Mouse (Mus musculus) kidney, embryonic 15.5 days (tissue): Measurements from ENCODE around the gene Adam30. TPM values are rescaled to one million over a fixed set of nuclear protein-coding genes. Genes with fewer than 3 reads are reported as not detected.
A peak's percentile ranks its signal among the peaks of the same experiment; 100 is the strongest.

ENCODE experiments used
- ATAC-seq: fragments of 200-750 bp; cut with Nextera tagmentation; replicated peaks from 2 replicates; pipeline ENCODE4 v1.8.0; 2017; ENCODE audit warnings: moderate TSS enrichment; ENCODE audit not compliant: low FRiP score
- H3K27ac ChIP-seq: fragments of 300-500 bp; sonication (generic); 2 replicates; pipeline ENCODE4 v1.5.1; 2015; ENCODE audit warnings: mild to moderate bottlenecking, inconsistent platforms
- H3K27me3 ChIP-seq: fragments of 300-500 bp; sonication (generic); 2 replicates; pipeline ENCODE4 v1.6.1; 2015; ENCODE audit warnings: inconsistent platforms
- H3K36me3 ChIP-seq: fragments of 300-500 bp; sonication (generic); 2 replicates; pipeline ENCODE4 v1.6.1; 2015; ENCODE audit warnings: inconsistent platforms
- H3K4me1 ChIP-seq: fragments of 300-500 bp; sonication (generic); 2 replicates; pipeline ENCODE4 v1.6.1; 2015; ENCODE audit warnings: inconsistent platforms
- H3K4me2 ChIP-seq: fragments of 300-500 bp; sonication (generic); 2 replicates; pipeline ENCODE4 v1.6.1; 2015; ENCODE audit warnings: moderate library complexity, mild to moderate bottlenecking, inconsistent platforms
- H3K4me3 ChIP-seq: fragments of 300-500 bp; sonication (generic); replicated peaks from 2 replicates; pipeline ENCODE4 v1.5.1; 2015; ENCODE audit warnings: mild to moderate bottlenecking, inconsistent platforms
- H3K9ac ChIP-seq: fragments of 300-500 bp; sonication (generic); 2 replicates; pipeline ENCODE4 v1.6.1; 2015; ENCODE audit warnings: mild to moderate bottlenecking, inconsistent platforms
- H3K9me3 ChIP-seq: fragments of 300-500 bp; sonication (generic); replicated peaks from 2 replicates; pipeline ENCODE4 v1.6.1; 2016; ENCODE audit warnings: inconsistent platforms
- WGBS: fragments of 180-500 bp; shearing (Covaris S2); methylation state at CpG from one replicate; pipeline ENCODE4 v1.1.7; 2015; ENCODE audit warnings: mixed read lengths; 5-methylcytosine and 5-hydroxymethylcytosine counted together
- polyA plus RNA-seq: library from polyadenylated mRNA; unstranded; fragments of >200 nt; fragmentation: Nextera tagmentation; extraction: Ambion mirVana; gene quantifications from 2 replicates; pipeline ENCODE4 v1.2.1, GENCODE M21; 2015

Adam30 gene
- polyA plus RNA-seq, 1 experiment from 2014 or later = not detected

GRCm38 (mm10) chr3:98197711-98198532 is 37.5 kb downstream of the Adam30 start:
- H3K27ac ChIP-seq = peak overlapping the region; percentile 84
- H3K36me3 ChIP-seq = no peaks in the 10 kb centered on the region
- H3K27me3 ChIP-seq = no peaks in the 10 kb centered on the region
- 11% methylated on average over 9 of the region's 9 CpGs for WGBS
- no peak overlapping the region for H3K4me2 ChIP-seq
- H3K4me1 ChIP-seq = peaks cover 30% of the 10 kb centered on the region
- ATAC-seq = peak; percentile 91
- H3K4me3 ChIP-seq = no peak overlapping the region
- H3K9ac ChIP-seq = no peak overlapping the region
- H3K9me3 ChIP-seq = no peaks in the 10 kb centered on the region

GRCm38 (mm10) chr3:98199747-98200146 is 39.3 kb downstream of the Adam30 start:
- H3K4me3 ChIP-seq = no peak overlapping the region
- peaks cover 30% of the 10 kb centered on the region for H3K4me1 ChIP-seq
- WGBS = 71% methylated on average over 5 of the region's 5 CpGs
- no peak overlapping the region for H3K9ac ChIP-seq
- no peak overlapping the region for H3K4me2 ChIP-seq
- no peaks in the 10 kb centered on the region for H3K9me3 ChIP-seq
- H3K27ac ChIP-seq = no peak overlapping the region
- H3K27me3 ChIP-seq = no peaks in the 10 kb centered on the region
- ATAC-seq = no peak
- H3K36me3 ChIP-seq = no peaks in the 10 kb centered on the region

GRCm38 (mm10) chr3:98203282-98203681 is 42.9 kb downstream of the Adam30 start:
- ATAC-seq = no peak
- Histone ChIP-seq H3K4me3 (no peak overlapping the region), H3K9ac (no peak overlapping the region), H3K27ac (no peak overlapping the region), H3K36me3 (no peaks in the 10 kb centered on the region), H3K27me3 (no peaks in the 10 kb centered on the region), H3K4me2 (no peak overlapping the region), H3K9me3 (no peaks in the 10 kb centered on the region), H3K4me1 (peaks cover 19% of the 10 kb centered on the region)
- 71% methylated on average over 5 of the region's 5 CpGs for WGBS

GRCm38 (mm10) chr3:98206977-98207376 is 46.5 kb downstream of the Adam30 start:
- ATAC-seq = peak; percentile 83
- Histone ChIP-seq H3K9me3 (no peaks in the 10 kb centered on the region), H3K9ac (no peak overlapping the region), H3K4me3 (no peak overlapping the region), H3K4me2 (no peak overlapping the region), H3K27me3 (no peaks in the 10 kb centered on the region), H3K27ac (peak overlapping the region; percentile 18; the same call in 1 of the 2 replicates), H3K36me3 (no peaks in the 10 kb centered on the region), H3K4me1 (peaks cover 12% of the 10 kb centered on the region)
- 7% methylated on average over 3 of the region's 3 CpGs for WGBS

GRCm38 (mm10) chr3:98209161-98209560 is 48.7 kb downstream of the Adam30 start:
- Histone ChIP-seq H3K27ac (no peak overlapping the region), H3K36me3 (no peaks in the 10 kb centered on the region), H3K4me2 (no peak overlapping the region), H3K4me1 (peaks cover 18% of the 10 kb centered on the region), H3K9ac (no peak overlapping the region), H3K27me3 (no peaks in the 10 kb centered on the region), H3K4me3 (no peak overlapping the region), H3K9me3 (no peaks in the 10 kb centered on the region)
- 85% methylated on average over 4 of the region's 4 CpGs for WGBS
- ATAC-seq = no peak

- Histone ChIP-seq H3K4me2 (no peak overlapping the region), H3K27me3 (no peaks in the 10 kb centered on the region), H3K36me3 (no peaks in the 10 kb centered on the region), H3K4me3 (no peak overlapping the region), H3K4me1 (peaks cover 18% of the 10 kb centered on the region), H3K9me3 (no peaks in the 10 kb centered on the region), H3K27ac (peak overlapping the region; percentile 3; the same call in 1 of the 2 replicates), H3K9ac (no peak overlapping the region)
- WGBS = 63% methylated on average over 10 of the region's 10 CpGs
- ATAC-seq = no peak
Measured at GRCm38 (mm10) chr3:98210860-98211259, 50.4 kb downstream of the Adam30 start.

- Histone ChIP-seq H3K27ac (peak overlapping the region; percentile 3; the same call in 1 of the 2 replicates), H3K27me3 (no peaks in the 10 kb centered on the region), H3K9ac (no peak overlapping the region), H3K4me1 (peaks cover 13% of the 10 kb centered on the region), H3K4me2 (no peak overlapping the region), H3K36me3 (no peaks in the 10 kb centered on the region), H3K4me3 (no peak overlapping the region), H3K9me3 (no peaks in the 10 kb centered on the region)
- ATAC-seq = no peak
- 55% methylated on average over 7 of the region's 7 CpGs for WGBS
Measured at GRCm38 (mm10) chr3:98211301-98212081, 51.1 kb downstream of the Adam30 start.

Other genes with a start within 250 kb of the Adam30 start
- gene Notch2, start 147.1 kb upstream of the Adam30 start, polyA plus RNA-seq = 33.1 and 33.8 TPM in 2 replicates
- gene Reg4, start 61.5 kb downstream of the Adam30 start, polyA plus RNA-seq = 0.21 and 0.22 TPM in 2 replicates
- gene Hmgcs2, start 119.8 kb downstream of the Adam30 start, polyA plus RNA-seq = 8.2 and 12.7 TPM in 2 replicates
- 485 and 491 TPM in 2 replicates for gene Phgdh, start 179.4 kb downstream of the Adam30 start, polyA plus RNA-seq
- 14.4 and 16.6 TPM in 2 replicates for gene Zfp697, start 221.8 kb downstream of the Adam30 start, polyA plus RNA-seq